Mouse (Mus musculus) ovary, postnatal 10 days (tissue): ENCODE measurements around the gene Lypd5.

Experiments
- DNase-seq: peaks from one replicate; pipeline ENCODE4 v3.0.0; 2022; ENCODE audit warnings: low spot score

Lypd5 gene

GRCm38 (mm10) chr7:24348896-24349295 lies at the start of gene Lypd5:
Lypd5 (plus strand) TSS chr7:24349196.
- no peak for DNase-seq

- DNase-seq: no peak
Observed at GRCm38 (mm10) chr7:24299823-24300481, 49.0 kb upstream of the Lypd5 start.

- no peak for DNase-seq
Observed at GRCm38 (mm10) chr7:24300771-24301282, 48.2 kb upstream of the Lypd5 start, which contains the start of gene Zfp61. Zfp61 (minus strand) TSS chr7:24301232.

- DNase-seq: no peak
Observed at GRCm38 (mm10) chr7:24315726-24316566, 33.0 kb upstream of the Lypd5 start.

- peak; percentile 80 for DNase-seq
Observed at GRCm38 (mm10) chr7:24316567-24317092, 32.4 kb upstream of the Lypd5 start, which contains the start of gene Zfp94. Zfp94 (minus strand) TSS chr7:24316666.

GRCm38 (mm10) chr7:24318942-24319341 lies 30.1 kb upstream of the Lypd5 start:
- DNase-seq: no peak

GRCm38 (mm10) chr7:24322593-24322992 lies 26.4 kb upstream of the Lypd5 start:
- no peak for DNase-seq

GRCm38 (mm10) chr7:24325197-24325596 lies 23.8 kb upstream of the Lypd5 start:
- no peak for DNase-seq

- no peak for DNase-seq
Observed at GRCm38 (mm10) chr7:24325675-24326128, 23.3 kb upstream of the Lypd5 start.

- DNase-seq: no peak
Observed at GRCm38 (mm10) chr7:24326273-24327135, 22.5 kb upstream of the Lypd5 start.

- no peak for DNase-seq
Observed at GRCm38 (mm10) chr7:24327281-24327975, 21.6 kb upstream of the Lypd5 start.

- DNase-seq: no peak
Observed at GRCm38 (mm10) chr7:24333304-24333986, 15.6 kb upstream of the Lypd5 start, which contains the start of gene Tescl. Tescl (minus strand) TSS chr7:24333936.

GRCm38 (mm10) chr7:24335699-24336309 lies 13.2 kb upstream of the Lypd5 start:
- peak; percentile 26 for DNase-seq

- no peak for DNase-seq
Observed at GRCm38 (mm10) chr7:24338241-24338640, 10.8 kb upstream of the Lypd5 start.

- DNase-seq: no peak
Observed at GRCm38 (mm10) chr7:24343701-24344272, 5.2 kb upstream of the Lypd5 start.

- no peak for DNase-seq
Observed at GRCm38 (mm10) chr7:24346444-24346843, 2.6 kb upstream of the Lypd5 start.

- DNase-seq: no peak
Observed at GRCm38 (mm10) chr7:24355646-24356045, 6.7 kb downstream of the Lypd5 start.

- no peak for DNase-seq
Observed at GRCm38 (mm10) chr7:24356081-24356480, 7.1 kb downstream of the Lypd5 start.

GRCm38 (mm10) chr7:24357899-24358298 lies 8.9 kb downstream of the Lypd5 start:
- DNase-seq: no peak

- peak; percentile 26 for DNase-seq
Observed at GRCm38 (mm10) chr7:24359269-24359668, 10.3 kb downstream of the Lypd5 start.
